Mouse (Mus musculus): ENCODE measurements around the gene Kncn.

GRCm38 (mm10) chr4:115850631-115851030 is 33.6 kb upstream of the Kncn start:
- TF ChIP-seq CTCF (conservative IDR thresholded peaks at IDR 0.05; ENCODE audit: insufficient read depth, insufficient read length, low read depth, low read length) (no peak), POLR2A (IDR thresholded peaks at IDR 0.05; ENCODE audit: low read depth, low read length) (no peak)

Data from kidney, adult 2 months (tissue).